Mouse (Mus musculus) testis, postnatal 10 days (tissue): ENCODE data around the gene Dzip1l.

Source experiments
- DNase-seq: peaks from one replicate; pipeline ENCODE4 v3.0.0; 2021; ENCODE audit warnings: low spot score

Gene Dzip1l

DNA sequence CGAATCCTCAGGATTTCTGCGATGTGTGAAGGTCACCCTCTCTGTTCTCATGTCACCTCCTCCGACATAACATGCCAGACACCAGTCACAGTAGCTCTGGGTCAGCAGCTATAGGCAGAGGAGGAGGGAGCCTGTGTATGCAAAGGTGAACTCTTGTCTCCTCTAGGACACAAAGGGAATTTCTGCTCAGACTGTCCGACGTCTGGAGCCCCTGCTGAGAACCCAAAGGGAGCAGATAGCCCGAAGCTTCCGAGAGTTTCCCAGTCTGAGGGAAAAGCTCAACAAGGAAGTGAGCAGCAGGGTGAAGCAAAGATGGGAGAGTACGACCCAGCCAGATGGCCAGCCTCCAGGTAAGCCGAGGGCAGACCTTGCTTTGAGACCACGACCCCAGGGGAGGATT is 31.5 kb downstream of the Dzip1l start:
- no peak for DNase-seq

DNA sequence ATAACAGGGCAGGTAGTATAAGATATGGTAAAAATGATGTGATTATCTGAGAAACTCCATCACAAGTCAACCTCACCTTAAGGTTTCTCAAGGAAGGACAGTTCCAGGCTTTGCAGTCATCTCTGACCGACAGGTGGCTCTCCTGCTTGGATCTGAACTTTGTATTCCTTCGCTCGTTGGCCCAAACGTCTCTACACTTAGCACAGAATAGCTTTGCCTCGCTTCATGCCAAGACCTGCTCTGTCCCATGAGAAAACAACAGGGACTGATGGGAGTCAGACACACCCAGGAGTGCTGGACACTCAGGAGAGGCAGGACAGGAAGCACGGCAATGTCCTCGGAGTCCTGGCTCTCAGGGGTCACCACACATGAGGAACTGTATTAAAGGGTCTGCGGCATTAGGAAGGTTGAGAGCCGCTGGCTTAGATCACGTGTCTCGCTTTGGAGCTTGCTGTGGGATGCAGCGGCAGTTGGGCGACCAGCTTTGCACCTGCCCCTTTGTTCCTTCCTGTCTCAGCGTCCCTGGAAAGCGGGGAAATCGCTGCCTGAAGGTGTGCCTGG is 32.4 kb downstream of the Dzip1l start:
- no peak for DNase-seq

DNA sequence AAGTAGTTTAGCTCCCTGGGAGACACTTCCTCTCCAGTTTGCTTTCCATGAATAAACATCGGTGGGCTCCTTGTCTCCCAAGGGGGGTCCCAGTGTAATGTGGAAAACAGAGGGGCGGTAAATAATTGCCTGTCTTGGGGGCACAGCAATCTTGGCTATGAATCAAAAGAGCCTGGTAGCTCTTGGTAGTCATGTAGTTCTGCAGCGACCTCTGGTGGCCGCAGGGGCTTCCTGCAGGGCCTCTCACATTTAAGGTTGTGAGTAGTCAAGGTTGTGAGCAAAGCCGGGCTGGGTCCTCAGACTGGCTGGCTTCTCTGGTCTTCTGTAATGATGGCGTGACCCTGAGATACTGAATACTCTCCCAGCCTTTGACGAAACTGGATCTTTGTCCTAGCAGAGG is 33.1 kb downstream of the Dzip1l start:
- peak; percentile 84 for DNase-seq

GRCm38 (mm10) chr9:99662887-99663286 is 33.6 kb downstream of the Dzip1l start:
- no peak for DNase-seq

DNA sequence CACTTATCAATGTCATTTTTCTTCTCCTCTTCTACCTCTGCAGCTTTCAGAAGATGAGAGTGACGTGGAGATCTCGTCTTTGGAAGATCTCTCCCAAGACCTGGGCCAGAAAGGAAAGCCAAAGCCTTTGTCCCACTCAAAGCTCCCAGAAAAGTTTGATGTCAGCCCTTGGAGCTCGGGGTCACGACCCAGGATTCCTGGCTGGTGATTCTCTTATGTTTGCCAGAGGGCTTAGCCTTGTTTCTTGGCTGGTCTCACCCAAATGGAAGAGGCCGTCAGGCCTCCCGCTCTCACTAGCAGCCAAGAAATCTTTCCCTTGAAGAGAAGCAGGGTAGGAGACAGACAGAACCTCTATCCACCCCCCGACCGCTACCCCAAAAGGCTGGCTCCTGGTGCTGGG is 38.3 kb downstream of the Dzip1l start:
- DNase-seq: no peak

- DNase-seq: no peak
Measured at GRCm38 (mm10) chr9:99671603-99672002, 42.3 kb downstream of the Dzip1l start.

GRCm38 (mm10) chr9:99675714-99676113 is 46.4 kb downstream of the Dzip1l start:
- DNase-seq: no peak

DNA sequence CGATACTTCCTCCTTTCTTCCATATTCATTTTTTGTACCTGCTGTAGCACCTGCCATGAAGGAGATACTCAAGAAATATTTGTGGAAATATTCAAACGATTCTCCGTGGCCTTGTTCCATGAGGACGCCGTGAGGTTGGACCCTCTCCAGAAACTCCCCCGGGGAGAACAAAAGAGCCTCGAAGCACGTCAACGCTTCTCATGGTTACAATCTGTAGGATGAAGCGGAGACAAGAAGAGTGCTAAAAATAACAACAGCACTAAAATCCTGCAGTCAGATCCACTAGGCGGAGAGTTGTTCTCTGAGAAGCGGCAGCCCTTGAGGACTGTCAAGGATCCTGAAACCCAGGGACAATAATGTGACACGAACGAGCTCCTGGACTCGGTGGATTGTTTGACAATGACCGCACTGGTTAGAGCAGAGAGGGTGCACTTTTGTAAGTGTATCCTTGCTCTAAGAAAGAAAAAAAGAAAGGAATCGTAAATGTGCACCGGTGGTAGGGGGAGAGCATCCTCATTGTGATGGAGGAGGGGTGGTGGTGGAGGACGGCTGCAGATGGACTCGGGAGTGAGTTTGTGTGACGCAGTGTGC is 52.8 kb downstream of the Dzip1l start:
- DNase-seq: no peak

DNA sequence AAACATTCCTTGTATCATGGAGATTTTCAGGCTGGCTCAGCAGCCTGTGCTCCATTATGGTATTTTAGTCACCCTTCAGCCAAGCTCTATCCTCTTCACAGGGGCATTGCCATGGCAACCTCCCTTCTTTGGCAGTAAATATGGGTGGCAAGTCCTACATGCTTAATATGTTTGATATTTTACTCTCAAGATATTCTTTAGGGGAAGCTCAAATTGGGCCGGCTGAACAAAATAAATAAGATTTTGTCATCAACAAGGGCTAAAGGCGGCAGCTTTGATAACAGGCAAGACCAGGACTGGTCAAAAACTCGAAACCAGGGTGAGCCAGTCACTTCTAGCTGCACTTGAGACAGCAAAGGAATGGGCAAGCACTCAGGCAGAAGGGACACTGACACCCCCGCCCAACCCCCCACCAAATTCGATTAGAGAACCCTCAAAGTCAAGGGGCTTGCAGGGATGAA is 55.8 kb downstream of the Dzip1l start:
- DNase-seq: no peak

- DNase-seq: no peak
Measured at GRCm38 (mm10) chr9:99685536-99686231, 56.4 kb downstream of the Dzip1l start.

DNA sequence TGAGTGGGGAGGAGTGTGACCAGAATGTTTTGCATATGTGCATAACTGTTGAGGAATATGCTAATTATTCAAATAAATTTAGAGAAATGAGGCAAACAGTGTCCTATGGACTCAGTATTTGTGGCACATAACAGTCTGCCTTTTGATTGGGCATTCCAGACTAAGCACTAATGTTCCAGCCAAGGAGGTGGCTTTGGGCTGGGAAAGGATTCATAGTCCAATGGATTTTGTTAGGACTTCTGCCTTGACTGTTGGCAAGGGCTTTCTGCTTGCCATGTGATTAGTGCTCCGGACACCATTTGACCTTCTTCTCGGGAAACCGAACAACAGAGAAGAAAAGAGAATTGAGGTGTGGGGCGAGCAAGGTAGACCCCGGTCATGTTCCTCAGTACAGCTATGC is 60.5 kb downstream of the Dzip1l start:
- DNase-seq: no peak

DNA sequence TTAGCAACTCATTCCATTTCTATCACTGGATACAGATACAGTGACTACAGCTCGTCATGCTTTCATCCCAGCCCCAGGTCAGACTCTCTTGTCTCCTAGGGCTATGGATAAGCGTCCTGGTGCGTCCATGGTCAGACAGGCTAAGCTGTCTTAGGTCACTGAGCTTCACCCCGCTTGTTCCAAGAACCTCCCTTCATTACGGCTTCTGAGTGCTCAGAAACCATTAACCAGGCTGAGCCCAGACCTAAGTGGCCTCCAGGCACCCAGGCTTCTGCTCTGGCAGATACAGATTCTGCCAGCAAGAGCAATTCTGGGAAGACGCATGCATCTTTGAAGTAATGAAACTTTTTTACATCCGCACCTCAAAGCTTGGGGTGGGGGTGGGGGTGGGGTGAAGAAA is 61.1 kb downstream of the Dzip1l start:
- DNase-seq: no peak

DNA sequence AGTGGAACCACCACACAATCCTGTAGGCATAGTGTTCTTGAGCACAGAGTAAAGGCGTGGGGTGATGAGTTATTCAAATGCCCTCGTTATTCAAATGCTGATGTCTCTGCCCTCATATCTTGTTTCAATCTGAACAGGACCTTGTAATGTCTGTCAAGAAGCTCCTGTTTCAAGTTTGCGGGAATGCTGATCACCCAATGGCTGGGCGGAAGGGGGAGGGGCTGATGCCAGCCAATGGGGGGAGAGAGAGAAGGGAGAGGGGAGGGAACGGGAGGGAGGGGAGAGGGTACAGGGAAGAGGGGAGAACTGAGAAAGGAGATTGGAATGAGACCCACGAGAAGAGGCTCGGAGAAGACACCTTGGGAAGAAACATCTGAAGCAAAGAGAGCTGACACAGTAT is 65.7 kb downstream of the Dzip1l start:
- DNase-seq: no peak

DNA sequence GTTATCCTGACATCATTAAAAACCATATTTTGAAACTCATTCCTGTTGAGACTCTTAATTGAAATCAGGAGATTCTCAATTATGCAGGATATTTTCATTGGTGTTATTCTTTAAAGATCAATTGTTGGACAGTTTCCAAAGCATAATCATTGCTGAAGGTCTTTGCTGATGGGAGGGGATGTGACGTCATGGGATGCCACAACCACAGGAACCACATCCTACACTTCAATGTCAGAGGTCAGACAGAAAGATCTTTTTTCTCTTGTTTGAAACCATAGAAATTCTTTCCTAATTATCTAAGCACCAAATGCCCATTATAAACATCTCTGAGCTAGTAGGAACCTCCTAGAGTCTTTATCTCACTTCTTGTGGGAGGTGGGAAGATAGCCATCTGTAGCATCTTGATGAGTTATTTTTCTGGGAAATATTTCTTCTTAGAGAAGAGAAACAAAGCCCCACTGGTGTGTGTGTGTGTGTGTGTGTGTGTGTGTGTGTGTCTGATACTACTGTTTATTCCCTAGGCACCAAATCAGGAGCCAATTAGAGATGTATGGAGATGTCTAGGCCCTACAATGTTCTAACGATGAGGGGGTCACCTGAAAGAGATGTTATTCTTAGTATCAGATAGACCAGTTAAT is 70.6 kb downstream of the Dzip1l start:
- DNase-seq: no peak

DNA sequence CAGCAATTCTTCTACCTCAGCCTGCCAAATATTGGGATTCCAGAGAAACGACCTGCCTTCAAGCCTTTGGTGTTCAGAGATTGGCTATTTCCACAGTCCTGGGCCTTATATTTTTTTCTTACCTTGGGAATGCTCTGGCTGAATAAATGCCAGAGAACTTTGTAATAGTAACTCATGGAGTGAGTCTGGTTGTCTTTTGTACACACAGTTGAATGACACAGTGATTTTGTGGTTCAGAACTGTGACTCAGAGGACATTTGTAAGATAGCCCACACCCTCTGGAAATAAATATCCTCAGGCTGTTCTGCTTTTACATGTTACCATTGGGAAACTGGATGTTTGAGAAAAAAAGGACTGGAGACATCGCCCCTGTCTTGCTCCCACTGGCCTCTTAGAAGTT is 71.9 kb downstream of the Dzip1l start:
- DNase-seq: no peak

DNA sequence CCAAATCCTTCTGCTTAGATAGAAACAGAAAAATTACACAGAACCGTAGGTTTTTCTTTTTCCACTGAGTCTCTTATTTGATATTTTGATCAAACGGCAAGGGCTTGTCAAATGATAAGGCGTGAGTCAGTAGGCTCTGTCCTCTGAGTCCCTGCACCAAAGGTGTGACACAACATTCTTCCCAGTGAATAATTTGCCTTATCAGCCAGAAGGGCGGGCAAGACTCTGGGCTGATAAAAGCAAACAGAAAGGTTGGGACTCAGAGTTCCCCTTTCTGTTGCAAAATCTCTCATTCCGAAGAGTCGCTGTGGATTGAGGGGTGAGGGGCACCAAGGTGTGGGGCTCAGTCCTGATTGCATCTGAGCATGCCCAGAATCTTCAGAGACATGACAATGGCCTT is 72.9 kb downstream of the Dzip1l start:
- no peak for DNase-seq

DNA sequence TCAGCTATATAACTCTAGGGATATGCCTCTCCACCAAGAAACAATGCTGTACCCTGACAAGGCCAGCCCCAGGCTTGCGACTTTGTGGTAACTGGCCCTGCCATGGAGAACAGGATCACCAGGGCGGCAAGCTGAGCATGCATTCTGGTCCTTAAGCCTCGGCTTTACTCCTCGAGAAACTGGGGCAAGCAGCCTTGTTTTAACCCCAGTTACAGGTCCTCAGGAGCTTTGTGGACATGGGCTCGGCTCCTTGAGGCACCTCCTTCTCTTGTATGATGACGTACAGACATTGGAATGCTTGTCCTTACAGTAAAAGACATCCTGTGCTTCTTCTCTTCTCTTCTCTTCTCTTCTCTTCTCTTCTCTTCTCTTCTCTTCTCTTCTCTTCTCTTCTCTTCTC is 74.4 kb downstream of the Dzip1l start:
- no peak for DNase-seq

DNA sequence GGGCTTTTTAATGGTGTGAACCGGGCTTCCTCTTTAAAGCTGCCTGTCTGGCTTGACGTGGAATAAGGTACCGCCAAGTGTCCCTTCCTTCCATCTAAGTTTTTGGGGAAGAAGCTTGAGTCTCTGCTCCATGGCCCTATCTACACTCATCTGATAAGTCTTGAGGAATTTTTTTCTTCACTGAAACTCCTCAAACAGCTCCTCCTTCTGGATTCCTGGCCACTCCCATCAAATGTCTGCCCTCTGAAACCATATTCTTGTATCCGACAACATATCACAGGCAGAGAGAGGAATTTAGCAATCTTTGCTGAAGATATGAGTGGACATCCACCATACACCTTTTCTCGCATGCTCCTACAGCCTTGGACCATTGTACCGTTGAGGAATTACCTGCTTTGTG is 77.0 kb downstream of the Dzip1l start:
- no peak for DNase-seq

- DNase-seq: no peak
Measured at GRCm38 (mm10) chr9:99707425-99708126, 78.3 kb downstream of the Dzip1l start.

DNA sequence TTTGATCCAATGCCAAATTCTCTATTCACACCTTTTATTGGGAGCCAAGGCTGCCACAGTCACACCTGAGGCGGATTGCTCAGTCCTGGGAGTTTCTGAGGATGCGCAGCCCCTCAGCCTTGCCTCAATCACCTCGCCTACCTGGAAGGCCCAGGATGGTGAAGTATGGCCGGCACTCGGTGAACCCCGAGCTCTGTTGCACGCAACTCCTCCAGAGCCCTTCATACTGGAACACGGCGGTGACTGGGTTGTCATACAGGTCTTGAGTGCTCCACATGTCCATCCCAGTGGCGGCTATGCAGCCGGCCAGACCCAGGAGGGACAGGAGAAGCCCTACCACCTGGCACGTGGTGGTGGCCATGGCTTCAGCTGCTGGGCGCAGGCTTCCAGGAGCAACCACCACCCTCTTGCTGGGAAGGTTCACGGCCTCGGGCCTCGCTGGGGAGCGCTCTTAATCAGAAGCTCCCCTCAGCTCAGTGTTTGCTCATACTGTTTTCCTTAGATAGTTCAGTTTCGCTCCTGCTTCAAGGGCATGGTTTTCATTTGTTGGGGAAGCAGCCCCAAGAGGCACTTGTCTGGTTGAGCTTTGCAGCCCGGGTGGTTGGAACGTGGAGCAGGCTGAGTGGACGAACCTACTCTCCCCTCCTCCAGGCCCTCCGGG is 80.4 kb downstream of the Dzip1l start:
- DNase-seq: no peak

DNA sequence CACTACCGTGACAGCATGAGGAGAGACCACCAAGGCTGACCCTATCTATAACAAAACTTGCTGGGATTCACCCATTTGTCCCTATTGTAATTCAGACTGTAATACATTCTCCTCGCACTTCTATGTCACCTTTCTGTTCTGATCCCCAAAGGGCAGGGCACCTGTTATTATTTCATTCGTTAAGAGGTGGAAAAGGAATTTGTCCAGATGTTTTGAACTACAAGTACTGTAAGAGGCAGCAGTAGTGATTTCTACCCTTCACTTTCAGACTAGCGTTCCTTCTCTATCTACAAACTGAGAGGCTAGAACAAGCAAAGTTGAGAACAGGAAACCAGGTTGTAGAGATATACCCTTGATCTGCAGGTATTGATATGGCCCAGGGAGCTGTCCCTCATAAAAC is 81.0 kb downstream of the Dzip1l start:
- DNase-seq: no peak

DNA sequence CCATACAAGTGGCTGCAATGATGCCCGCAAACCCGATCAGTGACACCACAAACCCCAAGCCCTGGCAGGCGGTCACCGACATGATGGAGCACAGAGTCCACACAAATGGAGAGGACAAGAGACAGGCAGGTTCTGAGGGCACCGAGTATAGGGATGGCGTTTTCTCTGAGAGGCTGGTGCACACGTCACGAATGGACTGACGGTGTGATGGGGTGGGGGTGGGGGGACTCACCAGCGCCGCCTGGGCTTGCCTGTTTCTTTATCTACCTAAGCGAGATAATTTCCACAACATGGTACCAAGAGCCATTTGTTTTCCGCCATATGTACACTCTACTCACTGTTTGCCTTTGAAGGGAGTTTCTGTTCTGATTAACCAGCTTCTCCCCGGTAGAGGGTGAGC is 87.8 kb downstream of the Dzip1l start, which contains the start of gene Cldn18:
Gene Cldn18, minus strand, starts transcription at position 134 of the 400 bp plus-strand sequence.
- no peak for DNase-seq
